Mouse (Mus musculus): ENCODE results near the gene Slc26a10. TPM values are rescaled to one million over a fixed set of nuclear protein-coding genes. Genes with fewer than 3 reads are reported as not detected.
A peak's percentile ranks its signal among the peaks of the same experiment; 100 is the strongest.

The Slc26a10 gene
- polyA plus RNA-seq, 1 experiment from 2014 or later: 0.58 TPM

DNA sequence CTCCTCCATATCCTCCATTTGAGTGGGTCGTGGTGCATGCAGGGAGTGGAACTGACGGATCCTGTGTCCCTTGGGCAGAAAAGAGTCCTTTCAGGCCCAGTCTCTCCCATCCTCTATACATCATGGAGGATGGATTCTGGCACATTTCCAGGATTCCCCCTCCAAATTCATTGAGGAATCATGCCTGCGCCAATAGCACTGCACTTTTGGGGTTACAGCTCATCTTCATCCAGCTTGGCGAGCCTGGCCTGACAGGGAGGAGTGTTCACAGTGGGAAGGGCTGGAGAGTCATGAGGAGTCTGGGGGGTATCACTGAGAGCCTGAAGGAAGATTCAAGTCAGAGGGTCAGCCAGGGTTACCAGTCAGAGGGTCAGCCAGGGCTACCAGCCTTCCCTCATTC is 2.2 kb upstream of the Slc26a10 start:
- H3K27me3 ChIP-seq (ENCODE audit: control insufficient read depth, insufficient read depth, low read length): peaks cover 30% of the 10 kb centered on the region
- H3K27ac ChIP-seq (replicated peaks; ENCODE audit: low read depth, low read length): no peak overlapping the region
- H3K4me1 ChIP-seq (ENCODE audit: control insufficient read depth, insufficient read depth, low read length): peaks cover 17% of the 10 kb centered on the region
- WGBS: 92% methylated on average over 4 of the region's 4 CpGs
- H3K36me3 ChIP-seq (ENCODE audit: control insufficient read depth, insufficient read depth, low read length): no peaks in the 10 kb centered on the region
- H3K4me3 ChIP-seq (replicated peaks; ENCODE audit: low read depth, low read length): no peak overlapping the region
- no peaks in the 10 kb centered on the region for H3K9me3 ChIP-seq (ENCODE audit: control insufficient read depth, low read length)
- DNase-seq: no peak
- H3K9ac ChIP-seq (replicated peaks; ENCODE audit: low read length): no peak overlapping the region
- no peak for ATAC-seq (ENCODE audit: low FRiP score, low TSS enrichment)
- H3K4me2 ChIP-seq (ENCODE audit: low read length): no peak overlapping the region

DNA sequence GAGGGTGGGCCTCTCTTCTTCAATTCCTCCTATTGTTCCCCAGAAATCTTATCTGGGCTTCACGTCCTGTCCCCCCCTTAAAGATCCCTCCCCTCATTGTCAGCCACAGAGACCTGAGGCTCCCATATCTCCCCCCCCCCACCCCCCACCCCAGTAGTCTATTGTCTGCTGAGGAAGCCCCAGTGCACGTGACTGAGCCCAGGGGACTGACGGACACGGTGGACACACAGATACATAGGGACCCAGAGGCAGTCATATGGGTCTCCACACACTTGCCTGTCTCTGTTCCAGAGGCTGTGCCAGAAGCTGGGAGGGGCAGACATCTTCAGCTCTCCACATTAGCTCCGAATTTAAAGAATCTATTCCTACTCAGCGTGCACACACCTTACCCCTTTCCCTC is 1.1 kb upstream of the Slc26a10 start:
- Histone ChIP-seq H3K9me3 (ENCODE audit: control insufficient read depth, low read length) (no peaks in the 10 kb centered on the region), H3K9ac (replicated peaks; ENCODE audit: low read length) (no peak overlapping the region), H3K4me3 (replicated peaks; ENCODE audit: low read depth, low read length) (no peak overlapping the region), H3K4me1 (ENCODE audit: control insufficient read depth, insufficient read depth, low read length) (peaks cover 13% of the 10 kb centered on the region), H3K27ac (replicated peaks; ENCODE audit: low read depth, low read length) (no peak overlapping the region), H3K27me3 (ENCODE audit: control insufficient read depth, insufficient read depth, low read length) (peaks cover 41% of the 10 kb centered on the region), H3K4me2 (ENCODE audit: low read length) (no peak overlapping the region), H3K36me3 (ENCODE audit: control insufficient read depth, insufficient read depth, low read length) (no peaks in the 10 kb centered on the region)
- 55% methylated on average over 6 of the region's 6 CpGs for WGBS
- DNase-seq: no peak
- ATAC-seq (ENCODE audit: low FRiP score, low TSS enrichment): no peak

DNA sequence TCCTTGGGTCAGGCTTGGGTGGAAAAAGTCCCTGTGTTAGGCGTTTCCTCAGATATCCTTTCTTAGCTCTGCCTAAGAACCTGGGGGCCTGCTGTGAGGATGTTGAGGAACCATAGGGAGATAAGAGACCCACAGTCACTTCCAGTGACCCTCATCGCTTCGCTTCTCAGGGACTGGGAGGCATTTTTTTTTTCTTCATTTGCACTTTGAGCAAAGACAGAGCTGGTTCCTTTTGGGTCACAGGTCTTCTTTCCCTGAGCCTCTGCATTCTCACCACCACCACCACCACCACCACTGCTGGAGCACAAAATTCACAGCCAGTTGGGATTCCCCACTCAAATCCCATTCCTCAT is 226 bp upstream of the Slc26a10 start:
- no peak overlapping the region for H3K9ac ChIP-seq (replicated peaks; ENCODE audit: low read length)
- H3K36me3 ChIP-seq (ENCODE audit: control insufficient read depth, insufficient read depth, low read length): no peaks in the 10 kb centered on the region
- DNase-seq (no peak), ATAC-seq (ENCODE audit: low FRiP score, low TSS enrichment) (no peak)
- no peaks in the 10 kb centered on the region for H3K9me3 ChIP-seq (ENCODE audit: control insufficient read depth, low read length)
- H3K4me1 ChIP-seq (ENCODE audit: control insufficient read depth, insufficient read depth, low read length): peaks cover 13% of the 10 kb centered on the region
- 8% methylated on average over 3 of the region's 3 CpGs for WGBS
- H3K27ac ChIP-seq (replicated peaks; ENCODE audit: low read depth, low read length): no peak overlapping the region
- H3K4me3 ChIP-seq (replicated peaks; ENCODE audit: low read depth, low read length): no peak overlapping the region
- peaks cover 50% of the 10 kb centered on the region for H3K27me3 ChIP-seq (ENCODE audit: control insufficient read depth, insufficient read depth, low read length)
- no peak overlapping the region; the same call in 1 of the 2 replicates for H3K4me2 ChIP-seq (ENCODE audit: low read length)

DNA sequence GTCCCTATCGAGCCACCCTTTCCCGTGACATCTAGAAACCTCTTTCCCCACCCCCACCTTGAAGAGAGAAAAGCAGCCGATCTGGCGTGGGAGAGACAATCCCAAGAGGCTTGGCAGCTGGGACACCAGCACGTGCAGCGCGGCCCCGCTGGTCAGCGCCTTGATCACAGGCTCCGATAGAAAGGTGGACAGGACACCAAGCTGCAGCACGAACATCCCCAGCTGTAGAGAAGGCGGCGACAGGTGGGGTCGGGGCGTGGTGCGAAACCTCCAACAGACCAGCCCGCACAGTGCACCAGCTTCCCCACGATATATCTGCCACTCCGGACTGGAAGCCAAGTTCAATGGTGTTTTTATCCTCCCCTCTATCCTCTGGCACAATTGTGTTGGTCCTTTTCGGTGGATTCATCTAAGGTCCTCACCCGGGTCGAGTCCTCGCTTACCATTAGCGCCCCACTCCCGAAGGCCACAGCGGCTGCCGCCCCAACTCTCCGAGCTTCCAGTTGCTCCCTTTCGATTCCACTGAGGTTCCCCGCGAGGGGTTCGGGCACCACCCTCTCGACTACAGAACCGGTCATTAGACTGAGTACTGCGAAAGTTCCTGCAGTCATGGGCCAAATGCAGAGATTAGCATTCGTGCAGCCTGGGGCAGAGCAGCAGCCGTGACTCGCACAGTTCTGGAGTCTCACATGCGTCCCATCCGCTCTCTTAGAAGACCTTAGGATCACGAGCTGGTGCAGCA is 2.0 kb downstream of the Slc26a10 start:
- peaks cover 51% of the 10 kb centered on the region for H3K27me3 ChIP-seq (ENCODE audit: control insufficient read depth, insufficient read depth, low read length)
- H3K4me1 ChIP-seq (ENCODE audit: control insufficient read depth, insufficient read depth, low read length): peaks cover 9% of the 10 kb centered on the region
- H3K4me2 ChIP-seq (ENCODE audit: low read length): peak overlapping the region; percentile 38
- no peak overlapping the region for H3K27ac ChIP-seq (replicated peaks; ENCODE audit: low read depth, low read length)
- ATAC-seq (ENCODE audit: low FRiP score, low TSS enrichment): no peak
- peak overlapping the region; percentile 20 for H3K4me3 ChIP-seq (replicated peaks; ENCODE audit: low read depth, low read length)
- DNase-seq: no peak
- 2% methylated on average over 41 of the region's 41 CpGs for WGBS
- H3K9me3 ChIP-seq (ENCODE audit: control insufficient read depth, low read length): no peaks in the 10 kb centered on the region
- H3K36me3 ChIP-seq (ENCODE audit: control insufficient read depth, insufficient read depth, low read length): no peaks in the 10 kb centered on the region
- H3K9ac ChIP-seq (replicated peaks; ENCODE audit: low read length): 0 out of 2 replicates have a peak overlapping the region, but pooled peaks have one; percentile 4

DNA sequence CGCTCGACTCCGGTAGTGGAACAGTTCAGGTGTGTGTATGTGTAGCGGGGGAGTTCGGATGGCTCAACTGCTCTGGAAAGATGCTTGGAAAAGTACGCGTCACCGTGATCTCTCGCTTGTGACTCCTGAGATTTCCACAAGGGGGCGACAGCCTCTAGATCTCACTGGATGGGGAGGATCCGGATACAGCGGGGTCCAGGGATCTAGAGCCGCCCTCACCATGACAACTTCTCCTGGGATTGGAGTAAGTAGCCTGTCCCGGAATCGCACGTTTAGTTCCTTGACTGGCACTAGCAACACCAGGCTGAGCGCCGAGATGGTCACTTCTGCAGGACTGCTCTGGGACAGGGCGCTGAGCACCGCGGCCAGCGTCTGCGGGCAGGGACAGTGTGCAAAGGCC is 2.7 kb downstream of the Slc26a10 start:
- Histone ChIP-seq H3K9ac (replicated peaks; ENCODE audit: low read length) (no peak overlapping the region), H3K27me3 (ENCODE audit: control insufficient read depth, insufficient read depth, low read length) (peaks cover 51% of the 10 kb centered on the region)
- WGBS: under 1% methylated on average over 23 of the region's 23 CpGs

DNA sequence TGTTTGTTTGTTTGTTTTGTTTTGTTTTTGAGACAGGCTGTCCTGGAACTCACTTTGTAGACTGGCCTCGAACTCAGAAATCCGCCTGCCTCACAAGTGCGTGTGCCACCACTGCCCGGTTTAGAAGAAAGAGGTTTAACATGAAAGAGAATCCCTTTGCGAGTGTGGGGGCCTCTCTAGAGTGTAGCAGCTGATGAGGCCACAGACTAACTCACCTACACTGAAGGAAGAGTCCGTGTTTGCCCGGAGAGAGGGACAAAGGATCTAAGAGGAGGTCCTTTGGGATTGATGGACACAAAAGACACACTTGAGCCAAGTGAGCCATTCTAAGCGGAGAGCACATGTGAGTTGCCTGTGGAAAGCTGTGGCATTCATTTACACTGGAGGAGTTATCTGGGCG is 3.2 kb downstream of the Slc26a10 start:
- 20% methylated on average over 9 of the region's 9 CpGs for WGBS
- H3K27ac ChIP-seq (replicated peaks; ENCODE audit: low read depth, low read length): no peak overlapping the region
- H3K27me3 ChIP-seq (ENCODE audit: control insufficient read depth, insufficient read depth, low read length): peaks cover 53% of the 10 kb centered on the region
- DNase-seq (no peak), ATAC-seq (ENCODE audit: low FRiP score, low TSS enrichment) (no peak)
- H3K4me1 ChIP-seq (ENCODE audit: control insufficient read depth, insufficient read depth, low read length): peaks cover 8% of the 10 kb centered on the region
- H3K4me3 ChIP-seq (replicated peaks; ENCODE audit: low read depth, low read length): no peak overlapping the region
- no peak overlapping the region for H3K9ac ChIP-seq (replicated peaks; ENCODE audit: low read length)
- no peak overlapping the region for H3K4me2 ChIP-seq (ENCODE audit: low read length)
- no peaks in the 10 kb centered on the region for H3K9me3 ChIP-seq (ENCODE audit: control insufficient read depth, low read length)
- H3K36me3 ChIP-seq (ENCODE audit: control insufficient read depth, insufficient read depth, low read length): peaks cover 2% of the 10 kb centered on the region; the same call in 1 of the 2 replicates

More for the DNA sequence above, 2.7 kb downstream of the Slc26a10 start:
- Histone ChIP-seq H3K4me3 (replicated peaks; ENCODE audit: low read depth, low read length) (peak overlapping the region; percentile 20), H3K36me3 (ENCODE audit: control insufficient read depth, insufficient read depth, low read length) (no peaks in the 10 kb centered on the region), H3K9me3 (ENCODE audit: control insufficient read depth, low read length) (no peaks in the 10 kb centered on the region), H3K27ac (replicated peaks; ENCODE audit: low read depth, low read length) (no peak overlapping the region), H3K4me2 (ENCODE audit: low read length) (peak overlapping the region; percentile 38), H3K4me1 (ENCODE audit: control insufficient read depth, insufficient read depth, low read length) (peaks cover 8% of the 10 kb centered on the region)
- ATAC-seq (ENCODE audit: low FRiP score, low TSS enrichment) (0 out of 2 replicates have a peak, but pooled peaks have one; percentile 44), DNase-seq (peak; percentile 93)

DNA sequence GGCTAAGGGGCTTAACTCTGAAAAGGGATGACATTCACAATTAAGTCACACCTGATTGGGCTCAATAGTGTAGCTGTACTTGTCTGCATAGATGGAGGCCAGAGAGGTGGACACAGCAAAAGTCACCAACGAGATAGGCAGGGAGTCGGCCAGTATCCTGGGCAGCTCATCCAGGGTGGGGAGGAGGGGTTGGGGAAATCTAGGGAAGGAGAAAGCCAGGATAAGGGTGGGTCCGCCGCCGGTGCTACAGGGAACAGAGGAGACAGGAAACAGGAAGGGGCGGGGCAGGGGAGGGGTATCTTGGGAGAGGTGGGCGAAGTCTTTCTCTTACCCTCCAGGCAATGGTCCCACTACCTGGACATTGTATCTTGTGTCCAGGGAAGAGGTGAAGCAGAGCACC is 3.7 kb downstream of the Slc26a10 start:
- no peak overlapping the region for H3K27ac ChIP-seq (replicated peaks; ENCODE audit: low read depth, low read length)
- H3K27me3 ChIP-seq (ENCODE audit: control insufficient read depth, insufficient read depth, low read length): peaks cover 58% of the 10 kb centered on the region
- H3K9me3 ChIP-seq (ENCODE audit: control insufficient read depth, low read length): no peaks in the 10 kb centered on the region
- ATAC-seq (ENCODE audit: low FRiP score, low TSS enrichment) (no peak), DNase-seq (no peak)
- no peak overlapping the region for H3K9ac ChIP-seq (replicated peaks; ENCODE audit: low read length)
- H3K4me2 ChIP-seq (ENCODE audit: low read length): no peak overlapping the region
- 5% methylated on average over 7 of the region's 7 CpGs for WGBS
- peaks cover 8% of the 10 kb centered on the region for H3K4me1 ChIP-seq (ENCODE audit: control insufficient read depth, insufficient read depth, low read length)
- no peak overlapping the region for H3K4me3 ChIP-seq (replicated peaks; ENCODE audit: low read depth, low read length)
- H3K36me3 ChIP-seq (ENCODE audit: control insufficient read depth, insufficient read depth, low read length): peaks cover 7% of the 10 kb centered on the region; the same call in 1 of the 2 replicates

DNA sequence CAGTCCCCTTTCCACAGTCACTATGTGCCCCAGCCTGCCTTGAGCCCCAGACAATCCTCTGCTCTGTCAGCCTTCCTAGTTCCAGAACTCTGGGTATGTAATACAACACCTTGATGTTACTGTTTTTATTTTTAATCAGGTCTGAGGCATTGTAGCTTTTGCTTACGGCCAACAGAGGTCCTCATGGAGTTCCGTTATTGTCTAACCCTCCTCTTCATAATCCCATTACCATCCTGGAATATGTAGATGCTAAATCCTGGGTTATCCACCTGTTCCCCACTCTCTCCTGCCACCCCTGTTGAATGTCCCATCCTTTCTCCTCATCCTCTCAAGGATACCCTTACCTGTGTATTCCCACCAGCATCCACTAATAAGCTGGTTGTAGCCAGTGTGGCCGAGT is 4.2 kb downstream of the Slc26a10 start:
- Histone ChIP-seq H3K36me3 (ENCODE audit: control insufficient read depth, insufficient read depth, low read length) (peaks cover 10% of the 10 kb centered on the region; the same call in 1 of the 2 replicates), H3K27ac (replicated peaks; ENCODE audit: low read depth, low read length) (no peak overlapping the region), H3K4me3 (replicated peaks; ENCODE audit: low read depth, low read length) (no peak overlapping the region), H3K9me3 (ENCODE audit: control insufficient read depth, low read length) (no peaks in the 10 kb centered on the region), H3K27me3 (ENCODE audit: control insufficient read depth, insufficient read depth, low read length) (peaks cover 62% of the 10 kb centered on the region), H3K4me1 (ENCODE audit: control insufficient read depth, insufficient read depth, low read length) (peaks cover 8% of the 10 kb centered on the region), H3K9ac (replicated peaks; ENCODE audit: low read length) (no peak overlapping the region), H3K4me2 (ENCODE audit: low read length) (no peak overlapping the region)
- ATAC-seq (ENCODE audit: low FRiP score, low TSS enrichment) (no peak), DNase-seq (no peak)
- WGBS: 30% methylated on average over 3 of the region's 3 CpGs

DNA sequence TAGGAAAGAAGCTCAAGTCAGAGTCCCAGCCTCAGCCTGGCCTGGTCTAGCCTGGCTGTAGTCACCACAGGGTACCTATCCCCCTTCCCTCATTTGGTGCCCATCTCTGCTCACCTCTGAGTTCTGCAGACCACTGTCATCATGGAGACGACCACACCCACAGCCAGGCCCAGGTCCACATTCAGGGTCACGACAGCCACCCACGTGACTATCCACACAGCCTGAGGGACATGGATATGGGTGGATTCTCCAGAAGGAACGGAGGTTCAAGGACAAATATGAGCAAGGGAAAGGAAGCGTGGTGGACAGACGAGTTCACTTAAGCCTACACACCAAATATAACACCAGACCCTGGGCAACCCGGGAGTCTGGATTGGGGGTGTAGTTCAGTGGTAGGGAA is 6.3 kb downstream of the Slc26a10 start:
- Histone ChIP-seq H3K36me3 (ENCODE audit: control insufficient read depth, insufficient read depth, low read length) (peaks cover 10% of the 10 kb centered on the region; the same call in 1 of the 2 replicates), H3K4me1 (ENCODE audit: control insufficient read depth, insufficient read depth, low read length) (peaks cover 20% of the 10 kb centered on the region), H3K27ac (replicated peaks; ENCODE audit: low read depth, low read length) (no peak overlapping the region), H3K9ac (replicated peaks; ENCODE audit: low read length) (no peak overlapping the region), H3K4me2 (ENCODE audit: low read length) (no peak overlapping the region), H3K27me3 (ENCODE audit: control insufficient read depth, insufficient read depth, low read length) (peaks cover 67% of the 10 kb centered on the region), H3K4me3 (replicated peaks; ENCODE audit: low read depth, low read length) (no peak overlapping the region), H3K9me3 (ENCODE audit: control insufficient read depth, low read length) (no peaks in the 10 kb centered on the region)
- DNase-seq: no peak
- ATAC-seq (ENCODE audit: low FRiP score, low TSS enrichment): no peak
- WGBS: 90% methylated on average over 7 of the region's 7 CpGs

Data from midbrain, embryonic 14.5 days (tissue).